Mouse (Mus musculus) lung, postnatal 0 days (tissue): ENCODE data around the gene Pdcd5.

ENCODE experiments used
- CTCF ChIP-seq: IDR thresholded peaks from 2 replicates; pipeline ENCODE4 v1.5.1; 2016; ENCODE audit warnings: antibody characterized with exemption, mild to moderate bottlenecking
- EP300 ChIP-seq: IDR thresholded peaks from 2 replicates; pipeline ENCODE4 v1.6.1; 2016; ENCODE audit warnings: antibody characterized with exemption, mild to moderate bottlenecking, control low read depth

- TF ChIP-seq CTCF (no peak), EP300 (no peak)
Observed at GRCm38 (mm10) chr7:35648239-35649069, 1.1 kb upstream of the Pdcd5 start.
